In genomic region chr4:114665684-114666083, GRCm38 (mm10) we compare ENCODE assay signal across 8 mouse cellular contexts.
DNase-seq lines count a peak whose midpoint lies in the region; ATAC-seq and TF ChIP-seq lines count a peak whose summit lies in the region.

No protein-coding gene starts in this region.

- peak; percentile 84 for TF ChIP-seq CTCF in bone marrow, adult 2 months (IDR thresholded peaks at IDR 0.05; ENCODE audit: control insufficient read depth, insufficient read depth, low read length)
- TF ChIP-seq CTCF in embryonic fibroblast, embryonic 13.5 days (IDR thresholded peaks at IDR 0.05; ENCODE audit: borderline replicate concordance, insufficient read depth, low read length), result peak; percentile 99
- peak; percentile 97 for TF ChIP-seq CTCF in midbrain, postnatal 0 days (IDR thresholded peaks at IDR 0.05)

- peak overlapping the region; percentile 44; the same call in 1 of the 2 replicates for H3K4me2 ChIP-seq in kidney, embryonic 14.5 days (replicated peaks; ENCODE audit: low read depth, low read length)
- H3K4me2 ChIP-seq in limb, embryonic 14.5 days (replicated peaks; ENCODE audit: low read depth, low read length, severe bottlenecking), result peak overlapping the region; percentile 40
- peak overlapping the region; percentile 59 for H3K4me2 ChIP-seq in midbrain, postnatal 0 days (ENCODE audit: low read depth, low read length, poor library complexity, severe bottlenecking)

- peaks cover 95% of the 10 kb centered on the region for H3K27me3 ChIP-seq in heart, embryonic 10.5 days (ENCODE audit: insufficient read depth, poor library complexity, severe bottlenecking)
- peaks cover 23% of the 10 kb centered on the region for H3K27me3 ChIP-seq in kidney, embryonic 14.5 days (ENCODE audit: control insufficient read depth, insufficient read depth, low read length)
- peaks cover 71% of the 10 kb centered on the region for H3K27me3 ChIP-seq in limb, embryonic 14.5 days (ENCODE audit: control insufficient read depth, insufficient read depth, low read length)
- H3K27me3 ChIP-seq in midbrain, postnatal 0 days (ENCODE audit: insufficient read depth, low read length), result peaks cover 35% of the 10 kb centered on the region

- TF ChIP-seq POLR2A in bone marrow, adult 2 months (IDR thresholded peaks at IDR 0.05; ENCODE audit: borderline replicate concordance, control insufficient read depth, low read depth, low read length), result no peak
- no peak for TF ChIP-seq POLR2A in embryonic fibroblast, embryonic 13.5 days (IDR thresholded peaks at IDR 0.05; ENCODE audit: low read depth, low read length)
- no peak for TF ChIP-seq POLR2A in limb, embryonic 14.5 days (IDR thresholded peaks at IDR 0.05; ENCODE audit: borderline replicate concordance, extremely low read depth, insufficient read depth, insufficient read length)

- H3K9ac ChIP-seq in kidney, embryonic 14.5 days (ENCODE audit: low read depth, low read length), result no peak overlapping the region
- H3K9ac ChIP-seq in limb, embryonic 14.5 days (ENCODE audit: low read depth, low read length, severe bottlenecking), result no peak overlapping the region
- no peak overlapping the region for H3K9ac ChIP-seq in midbrain, postnatal 0 days (replicated peaks; ENCODE audit: low read length, poor library complexity, severe bottlenecking)

- no peaks in the 10 kb centered on the region for H3K36me3 ChIP-seq in heart, embryonic 10.5 days
- no peaks in the 10 kb centered on the region for H3K36me3 ChIP-seq in kidney, embryonic 14.5 days (ENCODE audit: control insufficient read depth, insufficient read depth, low read length)
- no peaks in the 10 kb centered on the region for H3K36me3 ChIP-seq in limb, embryonic 14.5 days (ENCODE audit: control insufficient read depth, insufficient read depth, low read length)
- H3K36me3 ChIP-seq in midbrain, postnatal 0 days (ENCODE audit: insufficient read depth, low read length), result no peaks in the 10 kb centered on the region

- H3K4me3 ChIP-seq in bone marrow, adult 2 months (replicated peaks; ENCODE audit: control insufficient read depth, low read depth, low read length), result no peak overlapping the region
- H3K4me3 ChIP-seq in embryonic fibroblast, embryonic 13.5 days (ENCODE audit: insufficient read depth, low read length), result no peak overlapping the region
- peak overlapping the region; percentile 54 for H3K4me3 ChIP-seq in heart, embryonic 10.5 days
- H3K4me3 ChIP-seq in kidney, embryonic 14.5 days (ENCODE audit: low read length), result peak overlapping the region; percentile 5; the same call in 1 of the 2 replicates
- 0 out of 2 replicates have a peak overlapping the region, but pooled peaks have one; percentile 21 for H3K4me3 ChIP-seq in limb, embryonic 14.5 days (replicated peaks; ENCODE audit: low read length)
- H3K4me3 ChIP-seq in midbrain, postnatal 0 days (ENCODE audit: low read depth, low read length), result peak overlapping the region; percentile 36

- no peak overlapping the region for H3K27ac ChIP-seq in bone marrow, adult 2 months (ENCODE audit: control insufficient read depth, insufficient read depth, low read depth, low read length, poor library complexity)
- no peak overlapping the region for H3K27ac ChIP-seq in embryonic fibroblast, embryonic 13.5 days (ENCODE audit: insufficient read depth, low read length)
- H3K27ac ChIP-seq in heart, embryonic 10.5 days, result peak overlapping the region; percentile 59; the same call in 1 of the 2 replicates
- no peak overlapping the region for H3K27ac ChIP-seq in kidney, embryonic 14.5 days (ENCODE audit: low read depth, low read length)
- no peak overlapping the region for H3K27ac ChIP-seq in limb, embryonic 14.5 days (replicated peaks; ENCODE audit: low read depth, low read length)
- no peak overlapping the region for H3K27ac ChIP-seq in midbrain, postnatal 0 days (ENCODE audit: low read depth, low read length)

- 26% methylated on average over 14 of the region's 14 CpGs for WGBS in bone marrow, adult 2 months
- 4% methylated on average over 14 of the region's 14 CpGs for WGBS in heart, embryonic 10.5 days
- 2% methylated on average over 14 of the region's 14 CpGs for WGBS in kidney, embryonic 14.5 days
- WGBS in limb, embryonic 14.5 days, result 3% methylated on average over 14 of the region's 14 CpGs
- 5% methylated on average over 14 of the region's 14 CpGs for WGBS in midbrain, postnatal 0 days

- peak; percentile 34 for DNase-seq in 3134 (ENCODE audit: extremely low read depth, insufficient read length, low spot score)
- peak; percentile 91 for DNase-seq in heart, embryonic 10.5 days (ENCODE audit: low spot score)
- peak; percentile 81 for DNase-seq in limb, embryonic 14.5 days (ENCODE audit: low spot score)
- DNase-seq in midbrain, postnatal 0 days (ENCODE audit: low spot score), result peak; percentile 89
- peak; percentile 21 to 50 for DNase-seq in spleen, postnatal 14 days (ENCODE audit: low spot score in 2 of 2)

- H3K9me3 ChIP-seq in heart, embryonic 10.5 days, result no peaks in the 10 kb centered on the region
- no peaks in the 10 kb centered on the region for H3K9me3 ChIP-seq in kidney, embryonic 14.5 days (ENCODE audit: control insufficient read depth, low read length)
- no peaks in the 10 kb centered on the region for H3K9me3 ChIP-seq in limb, embryonic 14.5 days (ENCODE audit: control insufficient read depth, low read length)
- H3K9me3 ChIP-seq in midbrain, postnatal 0 days (ENCODE audit: low read length), result no peaks in the 10 kb centered on the region

- peak; percentile 82 for ATAC-seq in kidney, embryonic 14.5 days (ENCODE audit: low FRiP score, low TSS enrichment)
- ATAC-seq in limb, embryonic 14.5 days (ENCODE audit: low FRiP score, low read depth), result peak; percentile 79
- ATAC-seq in midbrain, postnatal 0 days (ENCODE audit: low FRiP score), result peak; percentile 83

- peaks cover 1% of the 10 kb centered on the region; the same call in 1 of the 2 replicates for H3K4me1 ChIP-seq in bone marrow, adult 2 months (ENCODE audit: control insufficient read depth, insufficient read depth, low read length)
- H3K4me1 ChIP-seq in embryonic fibroblast, embryonic 13.5 days (ENCODE audit: control insufficient read depth, insufficient read depth, low read length), result no peaks in the 10 kb centered on the region
- H3K4me1 ChIP-seq in heart, embryonic 10.5 days, result peaks cover 17% of the 10 kb centered on the region
- peaks cover 12% of the 10 kb centered on the region; the same call in 1 of the 2 replicates for H3K4me1 ChIP-seq in kidney, embryonic 14.5 days (ENCODE audit: control insufficient read depth, insufficient read depth, low read length)
- H3K4me1 ChIP-seq in limb, embryonic 14.5 days (ENCODE audit: control insufficient read depth, insufficient read depth, low read length), result peaks cover 17% of the 10 kb centered on the region
- peaks cover 4% of the 10 kb centered on the region; the same call in 1 of the 2 replicates for H3K4me1 ChIP-seq in midbrain, postnatal 0 days (ENCODE audit: insufficient read depth, low read length)

Comparison
In these comparisons a context has a peak if more than half of its experiments do, and no peak if none do; other contexts are left out.
1. DNase-seq: peak in every context shown above with its lines; median percentile 91 in heart, embryonic 10.5 days; 89 in midbrain, postnatal 0 days; 81 in limb, embryonic 14.5 days; 36 in spleen, postnatal 14 days; 34 in 3134.
2. H3K4me3 ChIP-seq: peak in heart, embryonic 10.5 days (single experiment), kidney, embryonic 14.5 days (single experiment), limb, embryonic 14.5 days (single experiment) and midbrain, postnatal 0 days (single experiment); none in bone marrow, adult 2 months (single experiment) and embryonic fibroblast, embryonic 13.5 days (single experiment).
3. Peak in every context shown above with its lines, with median percentiles within 50 percentile points of each other: CTCF ChIP-seq, ATAC-seq and H3K4me2 ChIP-seq.